In the genomic region with DNA sequence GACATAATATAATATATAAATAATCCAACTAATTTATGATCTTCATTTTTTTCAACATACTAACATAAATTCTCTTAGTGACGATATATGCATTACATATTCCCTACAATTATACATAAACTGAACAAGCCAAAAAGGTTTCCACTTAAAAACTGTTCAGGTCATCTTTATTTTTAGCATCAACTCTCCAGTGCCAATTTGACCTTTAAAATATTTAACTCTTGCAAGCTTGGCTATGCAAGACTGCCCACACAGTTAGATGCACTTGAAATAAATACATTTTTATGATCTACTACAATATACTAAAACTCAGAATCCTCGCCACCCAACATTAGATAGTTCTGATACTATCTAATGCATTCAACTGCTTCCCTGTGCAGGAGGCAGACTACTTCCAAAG, we compare ENCODE assay signal across 8 mouse cellular contexts. TPM values are rescaled to one million over a fixed set of nuclear protein-coding genes. Genes with fewer than 3 reads are reported as not detected.
A peak's percentile ranks its signal among the peaks of the same experiment; 100 is the strongest.
DNase-seq lines count a peak whose midpoint lies in the region; ATAC-seq lines count a peak whose summit lies in the region.

No protein-coding gene starts in this region.

- no peak overlapping the region for H3K9ac ChIP-seq in forebrain, embryonic 16.5 days (replicated peaks; ENCODE audit: low read depth, low read length)
- H3K9ac ChIP-seq in liver, embryonic 13.5 days, result peak overlapping the region; percentile 96

- H3K36me3 ChIP-seq in erythroblast, embryonic 14.5 days (ENCODE audit: control insufficient read depth), result peaks cover 14% of the 10 kb centered on the region
- no peaks in the 10 kb centered on the region for H3K36me3 ChIP-seq in forebrain, embryonic 16.5 days (ENCODE audit: control insufficient read depth, insufficient read depth)
- H3K36me3 ChIP-seq in liver, embryonic 13.5 days, result 0 out of 2 replicates have a peak, but pooled peaks cover 3% of the 10 kb centered on the region

- no peaks in the 10 kb centered on the region for H3K27me3 ChIP-seq in erythroblast, embryonic 14.5 days (ENCODE audit: control insufficient read depth)
- no peaks in the 10 kb centered on the region for H3K27me3 ChIP-seq in forebrain, embryonic 16.5 days (replicated peaks; ENCODE audit: control insufficient read depth, insufficient read depth, low read length)
- no peaks in the 10 kb centered on the region for H3K27me3 ChIP-seq in liver, embryonic 13.5 days

- peak overlapping the region; percentile 87 for H3K4me3 ChIP-seq in erythroblast, embryonic 14.5 days (replicated peaks)
- H3K4me3 ChIP-seq in forebrain, embryonic 16.5 days (replicated peaks; ENCODE audit: low read length), result peak overlapping the region; percentile 25
- H3K4me3 ChIP-seq in liver, embryonic 13.5 days (replicated peaks), result peak overlapping the region; percentile 91

- no peak for ATAC-seq in erythroblast, adult 5-6 weeks (replicated peaks; ENCODE audit: low FRiP score, poor library complexity, severe bottlenecking)
- ATAC-seq in forebrain, embryonic 16.5 days, result no peak
- no peak for ATAC-seq in liver, embryonic 13.5 days (ENCODE audit: low read depth)
- no peak for ATAC-seq in megakaryocyte progenitor cell, adult 5-6 weeks (replicated peaks; ENCODE audit: poor library complexity)

- H3K9me3 ChIP-seq in erythroblast, embryonic 14.5 days (ENCODE audit: control insufficient read depth, low read length), result no peaks in the 10 kb centered on the region
- no peaks in the 10 kb centered on the region for H3K9me3 ChIP-seq in forebrain, embryonic 16.5 days (ENCODE audit: control insufficient read depth, low read length)
- no peaks in the 10 kb centered on the region for H3K9me3 ChIP-seq in liver, embryonic 13.5 days (replicated peaks)

- H3K27ac ChIP-seq in forebrain, embryonic 16.5 days (ENCODE audit: low read length), result no peak overlapping the region
- H3K27ac ChIP-seq in liver, embryonic 13.5 days, result no peak overlapping the region

- 73% methylated on average over 2 of the region's 2 CpGs for WGBS in forebrain, embryonic 16.5 days
- WGBS in liver, embryonic 13.5 days (ENCODE audit: insufficient replicate concordance), result 34% methylated on average over 2 of the region's 2 CpGs

- peak; percentile 40 for DNase-seq in 416B (ENCODE audit: low read depth)
- no peak for DNase-seq in liver, embryonic 13.5 days
- DNase-seq in layer of hippocampus, adult 11-12 months (ENCODE audit: low spot score), result no peak
- DNase-seq in right cerebral cortex, postnatal 4 days, result no peak

- peak overlapping the region; percentile 70 for H3K4me2 ChIP-seq in forebrain, embryonic 16.5 days (ENCODE audit: low read length)
- H3K4me2 ChIP-seq in liver, embryonic 13.5 days, result peak overlapping the region; percentile 74

- H3K4me1 ChIP-seq in erythroblast, embryonic 14.5 days (ENCODE audit: control insufficient read depth), result peaks cover 54% of the 10 kb centered on the region
- peaks cover 14% of the 10 kb centered on the region for H3K4me1 ChIP-seq in forebrain, embryonic 16.5 days (replicated peaks; ENCODE audit: control insufficient read depth, insufficient read depth, low read length)
- peaks cover 50% of the 10 kb centered on the region for H3K4me1 ChIP-seq in liver, embryonic 13.5 days (replicated peaks)

RNA-seq across cellular contexts. Expression of a gene that starts 1.5 kb away (rescaled TPM):
- 0.02 and 0.04 TPM in 2 replicates for polyA plus RNA-seq in erythroblast, embryonic 14.5 days (2012)
- total RNA-seq in erythroblast, adult 5-6 weeks (2015; ENCODE audit: low replicate concordance), result 5.8 and 6.5 TPM in 2 replicates
- 5.7 and 6.4 TPM in 2 replicates for total RNA-seq in erythroblast, adult 5-6 weeks (2017; ENCODE audit: low replicate concordance)
- polyA plus RNA-seq in forebrain, embryonic 16.5 days (2015; fragmentation: Nextera tagmentation; extraction: Ambion mirVana), result 28.8 and 29.0 TPM in 2 replicates
- 6.2 and 8.7 TPM in 2 replicates for polyA plus RNA-seq in liver, embryonic 13.5 days (2015; fragmentation: Nextera tagmentation; extraction: Ambion mirVana)
- 9.7 and 15.2 TPM in 2 replicates for total RNA-seq in megakaryocyte progenitor cell, adult 5-6 weeks (2015)
- total RNA-seq in megakaryocyte progenitor cell, adult 5-6 weeks (2017), result 10.0 and 23.0 TPM in 2 replicates

RNA-seq across cellular contexts. Expression of a gene that starts 1.6 kb away (rescaled TPM):
- 1.1 and 1.2 TPM in 2 replicates for polyA plus RNA-seq in erythroblast, embryonic 14.5 days (2012)
- 16.1 and 37.8 TPM in 2 replicates for total RNA-seq in erythroblast, adult 5-6 weeks (2015; ENCODE audit: low replicate concordance)
- total RNA-seq in erythroblast, adult 5-6 weeks (2017; ENCODE audit: low replicate concordance), result 2.8 and 7.0 TPM in 2 replicates
- 60.9 and 62.6 TPM in 2 replicates for polyA plus RNA-seq in forebrain, embryonic 16.5 days (2015; fragmentation: Nextera tagmentation; extraction: Ambion mirVana)
- 39.5 and 40.6 TPM in 2 replicates for polyA plus RNA-seq in liver, embryonic 13.5 days (2015; fragmentation: Nextera tagmentation; extraction: Ambion mirVana)
- total RNA-seq in megakaryocyte progenitor cell, adult 5-6 weeks (2015), result 29.5 and 34.9 TPM in 2 replicates
- total RNA-seq in megakaryocyte progenitor cell, adult 5-6 weeks (2017), result 12.6 and 14.0 TPM in 2 replicates

Comparison
In these comparisons a context has a peak if more than half of its experiments do, and no peak if none do; other contexts are left out.
1. H3K4me3 ChIP-seq: peak in every context shown above with its lines; median percentile 91 in liver, embryonic 13.5 days; 87 in erythroblast, embryonic 14.5 days; 25 in forebrain, embryonic 16.5 days.
2. RNA of a gene that starts 1.6 kb away (polyA plus RNA-seq): 60.9 to 62.6 TPM in forebrain, embryonic 16.5 days and 39.5 to 40.6 TPM in liver, embryonic 13.5 days; 1.1 to 1.2 TPM in erythroblast, embryonic 14.5 days; every median in the first group is over 10 times any median in the second.